Mouse (Mus musculus) v-Abl transformed pro-B cells (cell line): ENCODE measurements around the gene Ddhd1.

Source experiments
- in situ Hi-C, 2 experiments: fragments of 400-800 bp; cut with MboI; formaldehyde crosslinking; loops; one replicate each; pipeline ENCODE4 v1.15.1; 2025; ENCODE audit not compliant: unreplicated experiment in 2 of 2

The Ddhd1 gene

DNA sequence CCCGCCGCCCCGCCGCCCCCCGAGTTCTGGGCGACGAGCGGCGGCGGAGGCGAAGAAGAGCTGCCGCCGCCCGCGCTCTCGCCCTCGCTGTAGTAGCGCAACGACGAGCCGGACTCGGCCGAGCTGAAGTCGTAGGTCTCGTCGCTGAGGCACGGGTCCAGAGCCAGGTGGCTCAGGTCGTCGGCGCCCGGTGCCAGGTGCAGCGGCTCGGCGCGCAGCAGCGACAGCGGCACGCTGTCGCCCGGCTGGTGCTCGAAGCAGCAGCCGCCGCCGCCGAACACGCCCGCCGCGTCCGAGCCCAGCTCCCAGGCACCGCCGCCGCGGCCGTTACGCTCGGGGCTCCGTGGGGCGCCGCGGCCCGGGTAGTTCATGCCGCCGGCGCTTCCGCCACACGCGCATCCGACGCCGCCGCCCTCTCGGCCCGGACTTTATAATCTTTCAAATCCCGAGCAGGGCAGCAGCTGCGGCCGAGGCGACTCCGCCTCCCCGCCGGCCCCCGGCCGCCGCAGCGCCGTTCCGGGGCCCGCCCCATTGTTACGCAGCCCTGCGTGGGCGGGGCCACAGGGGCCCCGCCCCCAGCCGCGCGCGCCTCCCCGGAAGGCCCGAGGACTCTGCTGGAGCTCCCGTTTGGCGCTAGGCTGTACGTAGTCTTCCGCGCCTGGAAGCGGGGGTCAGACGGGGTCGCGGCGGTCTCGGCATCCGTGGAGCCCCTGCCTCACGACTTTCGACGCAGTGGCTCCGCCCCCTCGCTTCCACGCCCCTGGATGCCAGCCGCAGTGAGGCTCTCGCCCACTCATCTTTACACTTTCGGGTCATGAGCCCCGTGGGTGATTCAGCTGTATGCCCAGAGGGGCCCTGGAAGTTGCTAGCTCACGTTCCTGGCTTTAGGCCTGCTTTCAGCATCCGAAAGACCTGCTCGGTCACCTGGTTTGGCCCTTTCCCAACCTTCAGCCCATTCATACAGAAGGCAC is at the start of gene Ddhd1:
TSS of gene Ddhd1 (minus strand) at position 503 of the 971 bp plus-strand sequence.
- in situ Hi-C loops: loop anchor here in 1 of 2 experiments (25.0 kb wide), 1 partner anchor 496 kb away; no protein-coding TSS in a partner anchor

DNA sequence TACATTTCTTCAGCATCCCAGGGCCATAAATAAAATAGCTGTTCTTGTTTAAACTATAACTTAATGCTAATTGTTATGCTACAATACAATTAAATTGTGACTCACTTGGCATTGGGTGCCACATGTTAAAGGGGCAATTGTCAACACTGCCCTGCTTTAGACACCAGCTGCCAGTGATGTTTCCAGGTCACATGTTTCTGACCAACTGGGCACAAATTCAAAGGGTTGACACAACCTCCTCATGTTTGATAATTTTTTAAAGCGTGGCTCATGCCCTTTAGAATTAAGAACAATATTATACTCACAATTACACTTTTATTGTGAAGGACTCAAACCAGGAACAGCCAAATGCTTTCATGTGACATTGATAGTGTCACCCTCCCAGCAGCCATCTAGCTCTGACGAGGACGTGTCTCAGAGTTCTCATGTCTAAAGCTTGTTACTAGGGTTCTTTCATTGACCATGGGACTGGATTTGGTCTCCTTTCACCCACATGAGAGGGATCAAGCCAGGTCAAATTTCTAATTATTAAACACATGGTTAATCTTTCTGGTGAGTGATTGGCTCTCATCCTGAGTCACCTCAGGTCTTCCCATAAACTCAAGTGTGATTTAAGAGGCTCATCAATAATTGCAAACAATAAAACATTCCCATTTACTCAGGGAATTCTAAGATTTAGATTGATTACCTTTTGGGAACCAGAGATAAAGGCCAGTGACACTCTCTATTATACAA is 49.4 kb upstream of the Ddhd1 start:
- in situ Hi-C loops: no loop called here

DNA sequence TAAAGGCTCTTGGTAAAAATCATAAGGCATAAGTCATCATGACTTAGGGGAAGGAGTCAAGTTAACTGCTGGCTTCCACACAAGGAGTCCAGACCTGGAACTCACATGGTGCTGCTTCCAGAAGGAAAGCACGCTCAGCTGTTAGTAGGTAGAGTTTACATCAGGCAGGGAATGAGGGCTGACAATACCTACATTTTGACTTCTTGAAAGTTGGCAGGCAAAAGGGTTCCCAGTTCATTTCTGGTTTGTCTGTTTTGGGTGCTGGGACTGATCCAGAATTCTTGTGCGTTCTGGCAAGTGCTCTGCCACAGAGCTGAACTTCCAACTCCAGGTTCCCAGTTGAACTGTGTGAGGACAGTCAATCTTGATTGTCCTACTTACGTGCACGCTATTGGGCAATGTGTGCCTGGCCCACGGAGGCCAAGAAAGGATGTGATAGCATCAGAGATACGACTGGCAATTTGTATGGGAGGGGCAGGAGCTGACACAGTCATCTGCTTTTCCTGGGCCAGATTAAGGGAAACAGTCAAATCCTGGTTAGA is 42.2 kb upstream of the Ddhd1 start:
- in situ Hi-C loops: no loop called here

DNA sequence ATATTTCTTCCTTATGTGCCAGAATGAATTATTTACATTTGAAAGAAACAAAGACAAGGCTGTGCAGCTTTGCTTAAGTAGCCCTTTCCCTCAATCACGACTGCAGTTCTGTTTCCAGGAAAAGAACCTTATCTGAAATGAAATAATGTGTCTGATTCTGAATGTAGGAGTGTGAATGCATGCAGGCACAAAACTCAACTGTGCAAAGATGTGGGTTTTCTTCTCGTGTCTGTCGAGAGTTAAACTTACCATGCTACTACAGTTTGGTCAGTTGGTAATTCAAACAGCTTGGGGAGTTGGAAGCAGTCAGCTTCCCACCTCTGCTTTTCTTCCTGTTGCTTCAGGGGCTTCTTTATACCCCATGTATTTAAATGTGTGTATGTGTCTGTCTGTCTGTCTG is 40.9 kb upstream of the Ddhd1 start:
- in situ Hi-C loops: loop anchor here in 1 of 2 experiments (25.0 kb wide), 1 partner anchor 287 kb away; the partner anchor contains the start of gene Gnpnat1

DNA sequence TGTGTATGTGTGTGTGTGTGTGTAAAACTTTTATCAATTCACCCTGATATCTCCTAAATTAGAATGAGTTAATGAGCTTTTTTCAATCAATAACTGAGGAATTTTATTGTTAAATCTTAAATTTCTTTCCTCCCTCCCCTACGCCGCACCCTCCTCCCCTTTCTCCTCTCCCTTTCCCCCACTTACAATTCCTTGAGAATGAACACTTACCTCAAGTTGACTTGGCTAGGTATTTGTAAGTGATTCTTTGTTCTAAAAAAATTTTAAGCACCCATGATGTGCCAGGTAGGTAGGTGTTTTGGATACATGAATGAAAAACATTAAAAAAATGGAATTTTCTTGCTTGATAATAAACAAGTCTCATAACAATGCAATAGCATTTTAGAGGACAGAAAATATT is 38.2 kb upstream of the Ddhd1 start:
- in situ Hi-C loops: loop anchor here in 1 of 2 experiments (25.0 kb wide), 1 partner anchor 284 kb away; the partner anchor contains the start of gene Gnpnat1

DNA sequence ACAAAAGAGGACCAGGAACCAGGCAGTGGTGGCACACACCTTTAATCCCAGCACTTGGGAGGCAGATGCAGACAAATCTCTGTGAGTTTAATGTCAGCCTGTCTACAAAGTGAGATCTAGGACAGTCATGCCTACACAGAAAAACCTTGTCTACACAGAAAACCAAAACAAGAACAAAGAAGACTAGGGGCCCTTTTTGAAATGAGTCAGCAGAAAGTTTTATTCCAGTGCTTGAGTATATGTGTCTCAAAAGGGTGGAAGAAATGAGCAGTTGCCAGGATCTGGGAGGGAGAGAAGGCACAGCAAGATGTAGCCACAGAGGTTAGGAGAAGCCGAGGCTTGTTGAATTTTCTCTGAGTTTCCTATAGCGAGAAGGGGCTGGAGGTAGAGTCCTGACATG is 35.9 kb upstream of the Ddhd1 start:
- in situ Hi-C loops: loop anchor here (5.0 to 25.0 kb wide), 4 partner anchors 127 to 282 kb away; partner anchors contain the start of gene Gnpnat1 (in 1 of the 2)

DNA sequence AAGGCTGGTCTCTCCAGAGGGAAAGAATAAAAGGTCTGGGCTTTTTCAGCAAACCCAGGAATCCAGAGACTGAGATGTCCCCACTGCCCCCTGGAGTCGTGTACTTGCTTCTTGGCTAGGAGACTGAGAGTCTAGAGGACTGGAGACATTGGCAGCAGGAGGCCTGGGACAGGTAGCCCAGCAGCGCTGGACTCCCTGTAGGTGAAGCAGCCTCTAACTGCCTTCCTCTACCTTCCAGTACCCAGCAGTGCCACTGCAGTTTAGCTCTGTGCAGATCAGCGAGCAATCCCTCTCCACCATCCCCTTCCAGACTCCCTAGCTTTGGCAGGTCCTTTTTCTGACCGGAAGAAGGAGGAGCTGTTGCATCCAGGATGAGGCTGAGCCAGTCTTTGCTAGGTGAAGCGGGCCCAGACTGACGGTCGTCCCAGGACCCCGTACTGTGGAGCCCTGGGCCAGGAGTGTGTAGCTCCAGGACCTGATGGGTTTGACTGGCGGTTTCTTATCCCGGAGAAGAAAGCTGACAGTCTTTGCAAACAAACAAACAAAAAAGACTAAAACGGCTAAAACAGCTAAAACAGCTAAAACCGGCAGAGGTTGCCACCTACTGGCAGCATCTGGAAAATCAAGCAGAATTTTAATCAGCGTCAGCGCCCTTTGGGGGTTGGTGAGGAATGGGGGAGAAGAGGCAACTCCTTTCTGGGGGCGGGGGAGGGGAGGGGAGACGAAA is 32.7 kb upstream of the Ddhd1 start:
- in situ Hi-C loops: loop anchor here (5.0 to 25.0 kb wide), 4 partner anchors 123 to 278 kb away; partner anchors contain the start of gene Gnpnat1 (in 1 of the 2)

DNA sequence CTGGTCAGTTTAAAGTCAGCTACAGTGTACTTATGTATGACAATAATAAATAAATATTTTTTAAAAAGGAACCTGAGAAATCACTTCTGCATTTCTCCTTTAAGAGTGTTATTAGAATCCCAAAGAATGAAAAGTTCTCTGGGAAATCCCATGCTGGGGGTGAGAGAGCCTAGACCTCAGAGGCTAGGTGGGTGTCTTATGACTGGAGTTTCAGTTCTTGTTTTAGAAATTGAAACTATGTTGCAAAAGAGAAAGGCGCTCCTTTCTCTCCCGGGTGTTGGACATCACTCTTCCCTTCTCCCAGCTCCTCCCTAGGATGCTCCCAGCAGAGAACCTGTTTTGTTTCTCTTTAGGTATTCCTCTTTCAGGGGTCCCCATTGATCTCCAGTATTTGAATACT is 27.4 kb upstream of the Ddhd1 start:
- in situ Hi-C loops: loop anchor here in 1 of 2 experiments (25.0 kb wide), 1 partner anchor 273 kb away; the partner anchor contains the start of gene Gnpnat1

DNA sequence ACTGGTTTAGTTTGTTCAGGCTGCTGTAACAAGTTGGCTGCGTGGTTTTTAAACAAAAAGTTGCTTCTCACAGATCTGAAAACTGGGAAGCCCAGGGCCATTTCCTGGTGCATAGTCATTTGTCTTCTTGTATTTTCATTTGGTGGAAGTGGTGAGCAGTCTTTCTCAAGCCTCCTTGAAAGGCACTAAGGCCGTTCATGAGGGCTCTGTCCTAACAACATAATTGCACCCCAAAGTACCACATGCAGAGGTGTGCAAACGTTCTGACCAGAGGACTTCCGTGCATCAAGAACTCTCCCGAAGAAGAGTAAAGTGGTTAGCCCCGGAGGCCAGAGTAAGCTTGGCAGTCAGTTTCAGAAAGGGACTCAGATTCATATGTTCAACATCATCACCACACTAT is 18.8 kb upstream of the Ddhd1 start:
- in situ Hi-C loops: loop anchor here in 1 of 2 experiments (25.0 kb wide), 1 partner anchor 264 kb away; the partner anchor contains the start of gene Gnpnat1

DNA sequence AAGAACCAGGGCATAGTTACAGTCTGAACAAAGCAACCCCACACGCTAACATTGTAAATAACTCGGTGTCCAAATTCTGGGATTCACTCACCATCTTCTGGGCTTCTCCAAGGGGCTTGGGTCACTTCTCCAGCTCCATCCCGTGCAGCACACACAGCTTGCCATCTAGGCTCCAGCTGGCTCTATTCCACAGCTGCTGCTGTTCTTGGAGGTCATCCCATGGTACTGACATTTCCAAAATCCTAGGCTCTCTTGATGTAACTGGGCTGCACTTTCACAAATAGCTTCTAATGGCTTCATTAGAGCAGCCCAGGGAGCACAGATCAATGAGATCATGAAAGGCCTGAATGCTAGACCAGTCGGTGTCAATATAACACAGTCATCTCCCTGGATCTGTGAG is 10.4 kb upstream of the Ddhd1 start:
- in situ Hi-C loops: loop anchor here in 1 of 2 experiments (25.0 kb wide), 1 partner anchor 506 kb away; no protein-coding TSS in a partner anchor

DNA sequence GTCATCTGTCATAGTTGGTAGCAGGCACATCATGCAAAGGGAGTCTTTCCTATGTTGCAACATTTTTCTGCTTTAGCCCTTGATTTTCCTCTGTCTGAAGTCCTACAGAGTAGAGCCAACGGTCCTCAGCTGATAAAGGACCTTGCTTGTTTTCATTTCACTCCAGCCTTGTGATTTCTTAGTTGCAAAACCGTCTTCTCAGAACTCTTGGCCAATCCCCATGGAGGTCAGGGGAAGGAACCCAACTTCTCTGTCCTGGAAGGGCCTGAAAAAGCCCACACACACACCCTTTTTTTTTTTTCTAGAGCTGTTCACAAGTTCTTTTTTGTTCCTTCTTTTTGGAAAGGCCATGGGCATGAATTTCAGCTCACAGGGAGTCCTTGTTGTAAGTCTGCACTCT is 9.3 kb upstream of the Ddhd1 start:
- in situ Hi-C loops: loop anchor here in 1 of 2 experiments (25.0 kb wide), 1 partner anchor 505 kb away; no protein-coding TSS in a partner anchor

DNA sequence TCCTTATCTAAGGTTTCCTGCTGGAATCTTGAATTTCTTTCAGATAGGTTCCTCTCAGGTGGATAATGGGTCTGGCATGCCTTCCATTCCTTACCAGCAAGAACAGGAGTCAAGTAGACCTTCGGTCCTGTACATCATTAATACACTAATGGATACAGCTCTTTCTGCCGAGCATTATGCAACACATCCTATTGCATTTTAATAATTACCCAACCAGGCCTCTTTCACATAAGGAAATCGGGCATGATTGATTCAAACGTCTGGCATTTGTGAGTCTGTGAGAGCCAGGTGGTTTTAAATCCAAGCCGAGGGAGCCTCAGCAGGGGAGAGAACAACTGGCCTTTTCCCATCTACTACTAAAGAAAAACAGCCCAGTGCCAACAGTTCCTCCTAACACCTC is 3.6 kb upstream of the Ddhd1 start:
- in situ Hi-C loops: loop anchor here in 1 of 2 experiments (25.0 kb wide), 1 partner anchor 499 kb away; no protein-coding TSS in a partner anchor

DNA sequence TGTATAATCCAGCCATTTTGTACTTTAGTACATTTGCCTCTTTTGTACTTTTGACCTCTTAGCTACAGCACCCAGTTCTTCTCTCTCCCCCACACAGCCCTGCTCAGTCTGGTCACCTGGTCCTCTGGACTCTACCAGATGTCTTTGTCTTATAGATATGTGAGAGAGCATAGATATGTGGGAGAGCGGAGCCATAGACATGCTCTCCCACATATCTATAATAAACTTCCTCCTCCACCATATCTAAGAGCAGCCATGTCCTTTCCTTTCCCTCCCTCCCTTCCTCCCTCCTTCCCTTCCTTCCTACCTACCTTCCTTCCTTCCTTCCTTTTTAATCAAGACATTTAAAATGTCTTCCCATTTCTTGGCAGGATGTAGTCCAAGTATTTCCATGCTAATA is 2.4 kb upstream of the Ddhd1 start:
- in situ Hi-C loops: loop anchor here in 1 of 2 experiments (25.0 kb wide), 1 partner anchor 498 kb away; no protein-coding TSS in a partner anchor

DNA sequence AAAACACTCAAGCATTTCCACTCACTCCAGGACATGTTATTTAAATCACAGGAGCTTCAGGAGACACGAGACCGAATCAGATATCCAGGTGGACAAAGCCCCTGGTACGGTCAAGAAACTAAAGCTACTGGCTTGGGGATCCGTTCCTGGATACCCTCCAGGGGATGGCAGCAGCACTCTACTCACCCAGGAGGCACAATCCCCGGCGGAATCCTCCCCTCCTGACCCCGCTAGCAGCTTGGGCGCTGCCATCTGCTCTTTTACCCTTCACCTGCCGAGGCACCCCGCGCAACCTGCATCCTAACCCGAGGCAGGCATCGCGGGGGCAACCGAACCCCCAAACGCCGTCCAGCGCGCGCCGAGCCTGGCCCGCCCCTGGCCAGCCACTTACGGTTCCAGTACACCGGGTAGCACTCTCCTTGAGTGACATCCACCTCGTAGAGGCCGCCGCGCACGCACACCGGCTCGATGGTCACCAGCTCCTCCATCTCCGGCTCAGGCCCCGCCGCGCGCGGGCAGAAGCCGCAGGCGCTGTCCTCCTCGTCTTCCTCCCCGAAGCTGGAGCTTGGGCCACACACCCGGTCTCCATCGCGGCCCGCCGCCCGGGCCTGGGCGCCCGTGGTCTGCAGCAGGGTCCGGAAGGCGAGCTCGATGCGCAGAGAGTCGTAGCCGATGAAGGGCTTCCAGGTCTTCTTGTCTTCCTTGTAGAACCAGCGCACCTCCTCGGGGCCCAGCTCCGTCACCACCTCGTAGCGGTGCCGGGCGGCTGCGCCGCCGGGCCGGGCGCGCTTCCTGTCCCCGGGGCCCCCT is 907 bp downstream of the Ddhd1 start:
- in situ Hi-C loops: loop anchor here in 1 of 2 experiments (25.0 kb wide), 1 partner anchor 495 kb away; no protein-coding TSS in a partner anchor

DNA sequence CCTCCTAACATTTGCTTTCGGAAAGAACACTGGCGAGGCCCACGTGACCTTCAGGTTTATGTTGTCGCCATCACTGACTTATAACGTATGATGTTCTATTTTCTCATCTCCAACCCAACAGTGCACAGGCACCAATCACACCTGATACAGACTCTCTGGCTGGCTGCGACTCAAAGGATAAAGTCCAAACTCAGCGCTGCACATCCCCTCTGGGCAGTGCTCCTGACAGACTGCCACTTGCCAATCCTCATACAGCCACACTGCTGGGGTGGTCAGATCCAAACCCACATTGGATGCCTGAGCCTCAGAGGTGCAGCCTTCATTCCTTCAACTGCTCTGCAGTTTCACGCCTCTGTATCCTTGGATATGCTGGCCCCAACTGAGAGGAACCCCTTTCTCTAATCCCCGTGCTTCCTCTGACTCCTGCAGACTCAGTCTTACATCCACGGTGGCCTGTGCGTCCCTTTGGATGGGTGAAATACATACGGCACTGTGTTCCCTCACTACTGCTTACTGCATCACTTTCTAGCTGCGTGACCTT is 3.0 kb downstream of the Ddhd1 start:
- in situ Hi-C loops: loop anchor here in 1 of 2 experiments (25.0 kb wide), 1 partner anchor 493 kb away; no protein-coding TSS in a partner anchor

DNA sequence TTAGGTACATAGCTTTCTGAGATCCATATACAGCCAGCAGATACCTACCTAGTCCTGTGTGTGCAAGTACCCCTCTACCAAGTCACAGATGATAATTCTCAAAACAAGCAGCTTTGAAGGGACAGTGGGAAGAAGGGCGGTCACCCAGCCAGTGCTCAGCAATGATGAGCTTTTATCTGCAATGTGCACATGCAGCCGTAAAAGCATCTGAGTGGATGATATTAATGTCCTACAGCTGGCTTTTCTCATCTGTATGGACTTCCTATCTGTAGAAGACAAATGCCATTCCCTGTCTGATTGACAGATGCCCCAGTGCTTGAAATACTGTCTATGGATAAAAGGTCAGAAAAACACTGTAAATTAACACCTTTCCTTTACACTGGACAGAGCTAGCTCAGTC is 4.2 kb downstream of the Ddhd1 start:
- in situ Hi-C loops: loop anchor here in 1 of 2 experiments (25.0 kb wide), 1 partner anchor 491 kb away; no protein-coding TSS in a partner anchor

DNA sequence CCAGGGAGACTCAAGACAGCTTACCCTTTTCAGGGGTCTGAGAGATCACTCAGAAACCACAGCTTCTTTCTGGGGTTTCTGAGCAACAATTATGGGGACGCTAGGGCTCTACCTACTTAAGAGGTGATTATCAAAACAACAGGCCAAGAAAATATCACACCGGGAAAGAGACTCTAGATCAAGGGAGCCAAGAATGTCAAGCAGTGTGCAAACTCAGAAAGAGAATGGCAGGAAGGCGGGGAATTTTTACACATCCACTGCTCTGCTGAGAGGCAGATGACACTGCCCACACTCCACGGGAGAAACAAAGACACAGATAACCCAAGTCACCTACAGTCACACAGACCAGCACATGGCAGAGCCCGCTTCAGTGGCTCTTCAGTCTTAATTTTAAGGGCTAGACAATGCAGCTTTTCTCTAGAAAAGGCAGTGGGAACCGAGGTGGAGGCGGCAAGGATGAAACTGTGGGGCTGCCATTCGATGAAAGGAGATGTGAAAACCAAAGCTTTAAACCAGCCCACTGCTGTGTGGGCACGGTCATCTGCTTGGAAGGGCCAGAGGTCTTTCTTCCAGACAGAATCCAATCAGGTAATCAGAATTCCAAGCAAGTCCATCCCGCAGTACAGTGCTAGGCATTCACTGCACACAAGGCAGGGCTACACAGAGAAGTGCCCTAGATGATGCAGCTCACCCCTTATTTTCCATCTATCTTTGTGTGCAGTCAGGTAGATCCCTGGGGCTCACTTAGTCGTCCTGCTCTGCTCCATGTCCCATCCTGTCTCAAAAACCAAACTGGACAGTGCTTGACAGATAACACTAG is 8.7 kb downstream of the Ddhd1 start:
- in situ Hi-C loops: no loop called here
